Mouse (Mus musculus) intestine, embryonic 14.5 days (tissue): ENCODE data around the gene Eya2. TPM values are rescaled to one million over a fixed set of nuclear protein-coding genes. Genes with fewer than 3 reads are reported as not detected.
"Not testable (repeated sequence)": the region's sequence is repeated elsewhere in the genome, so short reads cannot be mapped to it uniquely, and the experiment has no call there.

ENCODE experiments used
- ATAC-seq: fragments of 200-750 bp; cut with Nextera tagmentation; replicated peaks from 2 replicates; pipeline ENCODE4 v1.8.0; 2017; ENCODE audit warnings: low read depth, moderate number of reproducible peaks, moderate TSS enrichment, moderate library complexity; ENCODE audit not compliant: low FRiP score, low TSS enrichment
- DNase-seq: peaks from one replicate; pipeline ENCODE4 v3.0.0-alpha.2; 2018; ENCODE audit warnings: low spot score
- H3K27ac ChIP-seq: fragments of 300-500 bp; sonication (generic); 2 replicates; pipeline ENCODE4 v1.5.1; 2014; ENCODE audit warnings: low read depth, mild to moderate bottlenecking, control low read depth
- H3K27me3 ChIP-seq: fragments of 300-500 bp; sonication (generic); replicated peaks from 2 replicates; pipeline ENCODE4 v1.6.1; 2014; ENCODE audit warnings: low read length, control low read depth; ENCODE audit not compliant: control insufficient read depth, insufficient read depth
- H3K36me3 ChIP-seq: fragments of 300-500 bp; sonication (generic); 2 replicates; pipeline ENCODE4 v1.6.1; 2014; ENCODE audit warnings: low read length, control low read depth; ENCODE audit not compliant: control insufficient read depth, insufficient read depth
- H3K4me1 ChIP-seq: fragments of 300-500 bp; sonication (generic); replicated peaks from 2 replicates; pipeline ENCODE4 v1.6.1; 2014; ENCODE audit warnings: low read length, control low read depth, mixed read lengths; ENCODE audit not compliant: control insufficient read depth, insufficient read depth
- H3K4me2 ChIP-seq: fragments of 300-500 bp; sonication (generic); 2 replicates; pipeline ENCODE4 v1.6.1; 2014; ENCODE audit warnings: low read length
- H3K4me3 ChIP-seq: fragments of 300-500 bp; sonication (generic); 2 replicates; pipeline ENCODE4 v1.5.1; 2014; ENCODE audit warnings: low read depth, low read length, control low read depth, mixed read lengths
- H3K9ac ChIP-seq: fragments of 300-500 bp; sonication (generic); 2 replicates; pipeline ENCODE4 v1.6.1; 2014; ENCODE audit warnings: mild to moderate bottlenecking, low read length
- H3K9me3 ChIP-seq: fragments of 300-500 bp; sonication (generic); 2 replicates; pipeline ENCODE4 v1.6.1; 2016; ENCODE audit warnings: low read length, control low read depth; ENCODE audit not compliant: control insufficient read depth
- WGBS: fragments of 180-500 bp; shearing (Covaris S2); extraction: QIAGEN DNeasy Blood & Tissue Kit; methylation state at CpG from one replicate; pipeline ENCODE4 v1.1.7; 2014; 5-methylcytosine and 5-hydroxymethylcytosine counted together
- polyA plus RNA-seq: library from polyadenylated mRNA; unstranded; fragments of >200 nt; fragmentation: Nextera tagmentation; extraction: Ambion mirVana; gene quantifications from 2 replicates; pipeline ENCODE4 v1.2.1, GENCODE M21; 2014

Gene Eya2
- 0.54 and 0.85 TPM in 2 replicates for polyA plus RNA-seq

DNA sequence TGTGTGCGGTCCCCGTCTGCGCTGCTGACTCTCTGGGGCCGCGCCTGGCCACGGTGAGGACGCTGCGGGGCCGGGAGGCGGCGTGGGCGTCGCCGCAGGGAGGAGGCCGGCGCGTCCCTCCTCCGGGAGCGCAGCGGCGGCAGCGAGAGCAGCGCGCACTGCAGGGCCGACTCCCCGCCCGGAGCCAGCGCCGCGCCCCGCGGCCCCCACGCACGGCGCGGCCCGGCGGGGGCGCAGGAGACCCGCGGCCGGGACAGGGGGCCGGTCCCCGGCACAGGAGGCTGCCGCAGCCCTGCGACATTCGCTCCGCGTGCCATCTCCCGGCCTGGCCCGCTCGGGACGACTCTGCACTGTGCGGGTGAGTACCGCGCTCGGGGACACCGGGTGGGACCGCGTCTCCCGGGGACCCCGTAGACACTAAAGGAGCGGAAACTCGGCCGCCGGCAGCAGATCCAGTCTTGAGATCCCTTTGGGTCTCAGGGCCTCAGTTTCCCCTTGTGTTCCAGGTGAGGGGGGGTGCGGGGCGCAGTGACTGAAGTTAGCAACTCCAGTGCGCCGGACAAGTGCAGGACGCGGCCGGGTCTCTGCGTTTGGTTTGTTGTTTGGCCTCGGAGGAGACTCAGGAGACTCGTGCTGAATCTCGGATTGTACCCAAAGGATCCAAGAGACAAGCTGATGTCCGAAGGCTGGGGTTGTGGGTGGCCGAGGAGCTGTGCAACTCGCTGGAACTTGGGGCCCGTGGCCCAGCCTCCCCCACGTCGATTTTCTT, at the start of gene Eya2:
Eya2 (plus strand) TSS at position 126 of the 769 bp plus-strand sequence.
- H3K27ac ChIP-seq: no peak within 1 kb of the TSS
- DNase-seq (no peak), ATAC-seq (no peak; the same call in 1 of the 2 replicates)
- H3K9ac ChIP-seq: no peak within 1 kb of the TSS
- peak within 1 kb of the TSS; percentile 39 for H3K4me3 ChIP-seq
- H3K4me1 ChIP-seq: 0 out of 2 replicates have a peak, but pooled peaks cover 8% of the 10 kb centered on the region
- H3K27me3 ChIP-seq: peaks cover 50% of the 10 kb centered on the region
- H3K9me3 ChIP-seq: no peaks in the 10 kb centered on the region
- H3K36me3 ChIP-seq: no peaks in the 10 kb centered on the region
- WGBS: under 1% methylated on average over 78 of the region's 83 CpGs
- H3K4me2 ChIP-seq: peak within 1 kb of the TSS; percentile 82

DNA sequence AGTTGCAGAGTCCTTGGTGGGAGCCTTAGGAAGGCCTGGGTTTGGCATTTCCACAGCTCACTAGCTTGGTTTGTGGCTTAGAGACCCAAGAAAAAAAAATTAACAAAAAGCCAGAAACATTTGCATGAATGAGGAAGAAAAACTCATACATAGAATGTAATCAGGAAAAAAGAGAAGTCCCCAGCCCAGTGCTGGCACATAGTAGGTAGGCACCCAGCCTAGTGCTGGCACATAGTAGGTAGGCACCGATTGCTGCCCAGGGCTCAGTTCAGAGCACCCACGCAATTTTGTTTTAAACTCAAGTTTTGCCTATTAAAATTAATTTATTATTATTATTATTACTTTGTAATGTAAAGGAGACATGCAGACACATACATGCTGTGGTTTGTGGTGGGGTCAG, 49.1 kb upstream of the Eya2 start:
- Histone ChIP-seq H3K9ac (no peak overlapping the region), H3K4me2 (no peak overlapping the region), H3K36me3 (no peaks in the 10 kb centered on the region), H3K9me3 (no peaks in the 10 kb centered on the region), H3K4me3 (no peak overlapping the region), H3K4me1 (no peaks in the 10 kb centered on the region), H3K27ac (no peak overlapping the region), H3K27me3 (no peaks in the 10 kb centered on the region)
- DNase-seq (no peak), ATAC-seq (no peak)
- 90% methylated on average over 2 of the region's 2 CpGs for WGBS

DNA sequence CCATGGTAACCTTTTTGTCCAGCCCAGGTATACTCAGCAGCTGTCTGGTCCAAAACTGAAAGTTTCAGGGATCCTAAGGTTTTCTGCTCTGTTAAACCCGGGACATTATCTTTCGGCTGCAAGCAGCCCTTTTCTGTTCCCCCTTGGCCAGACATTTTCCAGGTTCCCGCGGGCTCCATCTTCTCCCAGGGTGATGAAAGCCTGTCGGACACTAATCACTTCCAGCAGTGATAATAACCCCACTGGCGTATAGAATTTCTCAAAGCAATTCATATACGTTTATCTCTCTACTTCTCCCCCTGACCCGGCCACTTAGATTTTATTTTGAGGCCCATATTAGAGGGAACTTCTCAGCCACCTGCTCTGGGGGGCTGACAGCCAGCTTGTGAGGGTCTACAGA, 48.5 kb upstream of the Eya2 start:
- ATAC-seq (no peak), DNase-seq (no peak)

DNA sequence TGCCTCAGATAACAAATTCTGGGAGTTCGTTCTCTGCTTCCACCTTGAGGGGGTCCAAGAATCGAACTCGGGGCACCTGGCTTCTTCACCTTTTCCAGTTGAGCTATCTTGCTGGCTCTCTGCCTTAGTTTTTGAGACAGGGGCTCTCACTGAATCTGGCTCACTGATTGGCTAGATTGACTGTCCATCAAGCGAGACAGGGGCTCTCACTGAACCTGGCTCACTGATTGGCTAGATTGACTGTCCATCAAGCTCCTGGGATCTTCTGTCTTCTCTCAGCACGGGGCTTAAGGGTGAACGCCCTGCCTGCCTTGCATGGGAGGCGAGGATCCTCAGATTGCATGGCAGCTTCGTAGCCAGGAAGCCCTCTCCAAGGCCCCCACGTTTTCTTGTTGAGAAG, 47.4 kb upstream of the Eya2 start:
- Histone ChIP-seq H3K27me3 (no peaks in the 10 kb centered on the region), H3K4me2 (no peak overlapping the region), H3K4me1 (no peaks in the 10 kb centered on the region), H3K36me3 (no peaks in the 10 kb centered on the region), H3K9ac (no peak overlapping the region), H3K9me3 (no peaks in the 10 kb centered on the region), H3K27ac (no peak overlapping the region), H3K4me3 (no peak overlapping the region)
- ATAC-seq: no peak
- DNase-seq: peak; percentile 61
- 64% methylated on average over 9 of the region's 9 CpGs for WGBS

More for the DNA sequence above, 48.5 kb upstream of the Eya2 start:
- WGBS: 54% methylated on average over 8 of the region's 8 CpGs
- H3K4me2 ChIP-seq: no peak overlapping the region
- H3K27ac ChIP-seq: no peak overlapping the region
- no peak overlapping the region for H3K9ac ChIP-seq
- H3K4me3 ChIP-seq: no peak overlapping the region
- H3K9me3 ChIP-seq: no peaks in the 10 kb centered on the region
- H3K4me1 ChIP-seq: no peaks in the 10 kb centered on the region
- H3K27me3 ChIP-seq: no peaks in the 10 kb centered on the region
- H3K36me3 ChIP-seq: no peaks in the 10 kb centered on the region

DNA sequence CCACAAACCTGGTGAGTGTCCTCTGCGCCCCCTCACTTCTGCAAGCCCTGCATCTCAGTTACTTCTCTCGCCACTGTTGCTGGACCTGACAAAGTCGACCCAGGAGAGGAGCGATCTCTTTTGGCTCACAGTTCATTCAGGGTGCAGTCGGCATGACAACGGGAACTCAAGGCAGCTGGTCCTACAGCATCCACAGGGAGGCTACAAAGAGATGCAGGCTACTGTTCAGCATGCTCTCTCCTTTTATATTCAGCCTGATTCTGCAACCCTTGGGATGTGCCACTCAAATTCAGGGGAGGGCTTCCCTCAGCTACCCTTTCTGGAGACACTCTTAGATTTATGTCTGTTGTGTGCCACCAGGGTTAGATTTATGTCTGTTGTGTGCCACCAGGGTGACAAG, 46.2 kb upstream of the Eya2 start:
- Histone ChIP-seq H3K27me3 (no peaks in the 10 kb centered on the region), H3K4me3 (no peak overlapping the region), H3K9ac (no peak overlapping the region), H3K4me1 (no peaks in the 10 kb centered on the region), H3K27ac (no peak overlapping the region), H3K9me3 (no peaks in the 10 kb centered on the region), H3K36me3 (no peaks in the 10 kb centered on the region), H3K4me2 (no peak overlapping the region)
- ATAC-seq: no peak
- no peak for DNase-seq
- 78% methylated on average over 6 of the region's 6 CpGs for WGBS

DNA sequence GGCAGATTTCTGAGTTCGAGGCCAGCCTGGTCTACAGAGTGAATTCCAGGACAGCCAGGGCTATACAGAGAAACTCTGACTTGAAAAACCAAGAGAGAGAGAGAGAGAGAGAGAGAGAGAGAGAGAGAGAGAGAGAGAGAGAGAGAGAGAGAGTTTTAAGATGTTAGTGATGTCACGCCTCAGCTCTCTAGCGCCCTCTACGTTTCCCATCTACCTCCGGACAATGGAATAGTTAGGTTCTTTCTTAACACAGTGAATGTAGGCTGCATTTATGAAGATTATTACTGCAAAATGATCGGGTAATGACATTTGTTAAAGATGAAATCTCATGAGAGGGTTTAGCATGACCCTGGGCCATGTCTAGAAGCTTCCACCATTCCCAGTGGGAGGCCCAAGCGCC, 44.4 kb upstream of the Eya2 start:
- ATAC-seq, H3K27me3 ChIP-seq, H3K36me3 ChIP-seq, H3K9me3 ChIP-seq, H3K9ac ChIP-seq, DNase-seq, H3K4me2 ChIP-seq, H3K27ac ChIP-seq, H3K4me3 ChIP-seq, H3K4me1 ChIP-seq: not testable (repeated sequence)
- 76% methylated on average over 7 of the region's 7 CpGs for WGBS

DNA sequence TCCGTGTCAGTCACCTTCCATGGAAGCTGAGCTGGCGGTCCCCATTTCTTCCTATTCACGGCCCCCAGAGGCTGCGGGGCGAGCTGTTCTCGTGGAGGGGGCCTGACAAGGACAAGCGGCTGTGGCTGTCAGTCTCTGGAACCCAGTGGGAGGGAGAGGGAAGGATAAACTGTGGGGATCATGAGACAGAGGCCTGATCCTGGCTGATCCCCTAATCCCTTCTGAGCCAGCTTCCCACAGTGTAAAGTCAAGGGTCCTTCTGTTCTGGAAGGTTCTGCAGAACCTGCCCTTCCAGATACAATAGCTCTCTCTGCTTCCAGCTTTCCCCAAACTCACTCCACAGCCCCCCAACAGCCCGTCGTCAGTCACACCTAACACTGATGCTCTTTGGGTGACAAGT, 40.8 kb upstream of the Eya2 start:
- ATAC-seq (no peak), DNase-seq (no peak)
- H3K4me2 ChIP-seq: no peak overlapping the region
- 75% methylated on average over 9 of the region's 9 CpGs for WGBS
- no peaks in the 10 kb centered on the region for H3K36me3 ChIP-seq
- H3K4me1 ChIP-seq: no peaks in the 10 kb centered on the region
- H3K27me3 ChIP-seq: no peaks in the 10 kb centered on the region
- no peaks in the 10 kb centered on the region for H3K9me3 ChIP-seq
- H3K9ac ChIP-seq: no peak overlapping the region
- H3K27ac ChIP-seq: no peak overlapping the region
- H3K4me3 ChIP-seq: no peak overlapping the region

DNA sequence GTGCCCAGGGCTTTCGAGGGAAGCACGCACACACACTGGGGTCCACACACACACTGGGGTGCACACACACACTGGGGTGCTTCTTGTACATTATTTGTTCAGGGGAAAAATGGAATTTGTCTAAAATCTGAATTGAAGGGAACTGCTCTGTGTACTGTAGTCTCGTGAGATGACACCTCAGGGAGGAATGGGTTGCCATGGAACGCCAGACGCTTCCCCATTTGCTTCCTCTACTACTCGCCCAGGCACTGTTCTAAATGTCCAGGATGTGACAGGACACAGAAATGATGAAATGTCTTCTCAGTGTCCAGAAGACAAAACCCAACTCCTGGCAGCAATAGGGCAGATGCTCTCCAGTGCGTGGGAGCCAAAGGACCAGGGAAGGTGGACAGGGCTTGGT, 37.6 kb upstream of the Eya2 start:
- Histone ChIP-seq H3K4me1 (no peaks in the 10 kb centered on the region), H3K27me3 (0 out of 2 replicates have a peak, but pooled peaks cover 3% of the 10 kb centered on the region), H3K4me2 (no peak overlapping the region), H3K9ac (no peak overlapping the region), H3K9me3 (no peaks in the 10 kb centered on the region), H3K36me3 (no peaks in the 10 kb centered on the region), H3K27ac (no peak overlapping the region), H3K4me3 (no peak overlapping the region)
- DNase-seq: no peak
- no peak for ATAC-seq
- 84% methylated on average over 7 of the region's 7 CpGs for WGBS

DNA sequence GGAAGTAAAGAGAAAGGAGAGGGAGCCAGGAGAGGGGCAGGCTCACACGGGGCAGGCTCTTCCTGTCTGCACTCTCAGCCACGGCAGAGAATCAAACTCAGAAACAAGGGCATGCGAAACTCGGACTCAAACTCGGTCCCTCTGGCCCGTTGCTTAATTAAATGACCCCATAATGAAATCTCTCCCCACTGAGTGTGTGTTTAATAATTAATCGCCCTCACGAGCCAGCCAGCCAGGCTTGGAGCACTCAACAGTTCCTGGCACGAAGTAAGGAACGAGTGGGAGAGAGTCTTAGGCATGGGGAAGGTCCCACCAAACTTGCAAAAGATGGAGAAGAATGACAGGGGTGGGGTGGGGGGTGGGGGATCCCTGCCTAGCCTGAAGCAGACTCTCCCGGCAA, 35.9 kb upstream of the Eya2 start:
- Histone ChIP-seq H3K4me3 (no peak overlapping the region), H3K4me2 (no peak overlapping the region), H3K27me3 (peaks cover 18% of the 10 kb centered on the region), H3K9me3 (no peaks in the 10 kb centered on the region), H3K4me1 (peaks cover 3% of the 10 kb centered on the region; the same call in 1 of the 2 replicates), H3K27ac (no peak overlapping the region), H3K9ac (no peak overlapping the region), H3K36me3 (no peaks in the 10 kb centered on the region)
- DNase-seq (no peak), ATAC-seq (no peak)
- 50% methylated on average over 11 of the region's 11 CpGs for WGBS
